Mouse (Mus musculus) intestine, embryonic 14.5 days (tissue): ENCODE measurements around the gene Ptprs. TPM values are rescaled to one million over a fixed set of nuclear protein-coding genes. Genes with fewer than 3 reads are reported as not detected.

Experiments used
- ATAC-seq: fragments of 200-750 bp; cut with Nextera tagmentation; replicated peaks from 2 replicates; pipeline ENCODE4 v1.8.0; 2017; ENCODE audit warnings: low read depth, moderate number of reproducible peaks, moderate TSS enrichment, moderate library complexity; ENCODE audit not compliant: low FRiP score, low TSS enrichment
- DNase-seq: peaks from one replicate; pipeline ENCODE4 v3.0.0-alpha.2; 2018; ENCODE audit warnings: low spot score
- H3K27ac ChIP-seq: fragments of 300-500 bp; sonication (generic); 2 replicates; pipeline ENCODE4 v1.5.1; 2014; ENCODE audit warnings: low read depth, mild to moderate bottlenecking, control low read depth
- H3K27me3 ChIP-seq: fragments of 300-500 bp; sonication (generic); replicated peaks from 2 replicates; pipeline ENCODE4 v1.6.1; 2014; ENCODE audit warnings: low read length, control low read depth; ENCODE audit not compliant: control insufficient read depth, insufficient read depth
- H3K36me3 ChIP-seq: fragments of 300-500 bp; sonication (generic); 2 replicates; pipeline ENCODE4 v1.6.1; 2014; ENCODE audit warnings: low read length, control low read depth; ENCODE audit not compliant: control insufficient read depth, insufficient read depth
- H3K4me1 ChIP-seq: fragments of 300-500 bp; sonication (generic); replicated peaks from 2 replicates; pipeline ENCODE4 v1.6.1; 2014; ENCODE audit warnings: low read length, control low read depth, mixed read lengths; ENCODE audit not compliant: control insufficient read depth, insufficient read depth
- H3K4me2 ChIP-seq: fragments of 300-500 bp; sonication (generic); 2 replicates; pipeline ENCODE4 v1.6.1; 2014; ENCODE audit warnings: low read length
- H3K4me3 ChIP-seq: fragments of 300-500 bp; sonication (generic); 2 replicates; pipeline ENCODE4 v1.5.1; 2014; ENCODE audit warnings: low read depth, low read length, control low read depth, mixed read lengths
- H3K9ac ChIP-seq: fragments of 300-500 bp; sonication (generic); 2 replicates; pipeline ENCODE4 v1.6.1; 2014; ENCODE audit warnings: mild to moderate bottlenecking, low read length
- H3K9me3 ChIP-seq: fragments of 300-500 bp; sonication (generic); 2 replicates; pipeline ENCODE4 v1.6.1; 2016; ENCODE audit warnings: low read length, control low read depth; ENCODE audit not compliant: control insufficient read depth
- WGBS: fragments of 180-500 bp; shearing (Covaris S2); extraction: QIAGEN DNeasy Blood & Tissue Kit; methylation state at CpG from one replicate; pipeline ENCODE4 v1.1.7; 2014; 5-methylcytosine and 5-hydroxymethylcytosine counted together
- polyA plus RNA-seq: library from polyadenylated mRNA; unstranded; fragments of >200 nt; fragmentation: Nextera tagmentation; extraction: Ambion mirVana; gene quantifications from 2 replicates; pipeline ENCODE4 v1.2.1, GENCODE M21; 2014

Gene Ptprs
- polyA plus RNA-seq, 1 experiment from 2014 or later, result 99.6 TPM

GRCm38 (mm10) chr17:56393238-56393637 is 83.0 kb downstream of the Ptprs start:
- no peak for ATAC-seq
- no peaks in the 10 kb centered on the region for H3K27me3 ChIP-seq
- H3K36me3 ChIP-seq, result peaks cover 93% of the 10 kb centered on the region

DNA sequence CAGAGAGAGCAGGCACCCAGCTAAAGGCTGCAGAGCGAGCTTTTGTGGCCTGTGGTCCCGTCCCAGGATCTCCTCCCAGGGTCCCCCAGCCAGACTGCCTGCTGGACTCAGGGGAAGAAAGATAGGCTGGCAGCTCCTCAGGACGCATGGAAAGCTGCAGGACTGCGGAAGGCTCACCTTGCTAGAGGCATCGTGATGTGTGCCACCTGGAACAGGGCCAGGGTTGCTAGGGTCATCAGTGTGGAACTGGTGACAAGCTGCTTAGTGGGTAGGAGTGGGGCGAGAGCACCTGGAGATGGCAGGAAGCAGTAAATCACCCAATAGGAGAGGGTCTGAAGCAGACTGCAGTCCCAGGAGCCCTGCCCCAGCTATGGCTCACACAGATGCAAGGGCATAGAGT is 88.7 kb downstream of the Ptprs start:
- Histone ChIP-seq H3K27ac (no peak overlapping the region), H3K36me3 (peaks cover 86% of the 10 kb centered on the region), H3K4me3 (no peak overlapping the region), H3K9ac (no peak overlapping the region), H3K9me3 (no peaks in the 10 kb centered on the region), H3K4me1 (no peaks in the 10 kb centered on the region), H3K4me2 (no peak overlapping the region), H3K27me3 (no peaks in the 10 kb centered on the region)
- WGBS, result 79% methylated on average over 6 of the region's 6 CpGs
- ATAC-seq, result no peak
- DNase-seq, result no peak

More at GRCm38 (mm10) chr17:56393238-56393637, 83.0 kb downstream of the Ptprs start:
- no peak for DNase-seq
- H3K27ac ChIP-seq, result no peak overlapping the region
- H3K4me1 ChIP-seq, result no peaks in the 10 kb centered on the region
- no peak overlapping the region for H3K4me2 ChIP-seq
- WGBS, result 94% methylated on average over 6 of the region's 6 CpGs
- H3K9me3 ChIP-seq, result no peaks in the 10 kb centered on the region
- H3K9ac ChIP-seq, result no peak overlapping the region
- no peak overlapping the region for H3K4me3 ChIP-seq

DNA sequence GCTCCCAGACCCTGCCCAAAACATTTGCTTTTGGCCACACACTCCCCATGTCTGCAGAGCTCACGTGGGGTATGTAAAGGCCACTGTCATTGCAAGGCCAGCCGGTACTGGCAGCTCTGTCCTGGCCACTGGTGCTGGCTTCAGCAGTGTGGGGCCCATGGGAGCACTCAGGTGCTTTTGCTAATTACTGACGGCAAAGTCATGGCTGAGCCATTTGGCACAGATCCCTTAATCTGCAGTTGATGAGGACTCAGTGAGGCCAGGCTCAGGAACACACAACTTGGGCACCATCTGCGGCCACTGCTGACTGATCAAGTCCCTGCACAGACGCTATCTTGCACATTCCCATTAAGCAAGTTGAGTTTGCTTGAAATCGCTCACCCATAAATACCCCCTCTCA is 91.4 kb downstream of the Ptprs start:
- no peak for ATAC-seq
- Histone ChIP-seq H3K4me2 (no peak overlapping the region), H3K9ac (no peak overlapping the region), H3K36me3 (peaks cover 84% of the 10 kb centered on the region), H3K4me1 (no peaks in the 10 kb centered on the region), H3K27me3 (no peaks in the 10 kb centered on the region), H3K27ac (no peak overlapping the region), H3K4me3 (no peak overlapping the region), H3K9me3 (no peaks in the 10 kb centered on the region)
- DNase-seq, result no peak
- 94% methylated on average over 6 of the region's 6 CpGs for WGBS

DNA sequence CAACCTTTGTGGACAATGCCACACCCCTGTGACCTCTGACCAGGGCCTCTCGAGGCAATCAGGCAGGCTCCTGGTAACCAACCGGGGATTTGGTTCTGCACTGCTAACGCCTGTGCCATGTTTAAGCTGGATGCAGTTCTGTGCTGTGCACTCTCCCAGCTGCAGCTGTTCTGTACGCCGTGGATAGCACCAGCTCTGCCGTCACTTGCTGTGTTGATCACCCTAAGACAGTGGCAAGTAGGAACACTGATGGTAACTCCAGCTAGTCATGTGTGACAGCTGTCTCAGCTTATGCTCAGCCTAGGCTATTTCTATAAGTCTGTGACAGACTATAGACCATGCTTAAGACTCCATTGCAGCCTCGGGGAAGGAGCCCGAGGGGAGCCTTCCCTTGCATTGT is 93.3 kb downstream of the Ptprs start:
- no peak overlapping the region for H3K27ac ChIP-seq
- 72% methylated on average over 8 of the region's 8 CpGs for WGBS
- DNase-seq, result no peak
- H3K4me1 ChIP-seq, result no peaks in the 10 kb centered on the region
- no peak overlapping the region for H3K4me2 ChIP-seq
- H3K9ac ChIP-seq, result no peak overlapping the region
- no peaks in the 10 kb centered on the region for H3K9me3 ChIP-seq
- no peak overlapping the region for H3K4me3 ChIP-seq
- H3K36me3 ChIP-seq, result peaks cover 84% of the 10 kb centered on the region
- ATAC-seq, result no peak
- no peaks in the 10 kb centered on the region for H3K27me3 ChIP-seq

GRCm38 (mm10) chr17:56381183-56381582 is 95.1 kb downstream of the Ptprs start:
- Histone ChIP-seq H3K4me3 (no peak overlapping the region), H3K9me3 (no peaks in the 10 kb centered on the region), H3K4me2 (no peak overlapping the region), H3K4me1 (no peaks in the 10 kb centered on the region), H3K27ac (no peak overlapping the region), H3K9ac (no peak overlapping the region), H3K27me3 (no peaks in the 10 kb centered on the region), H3K36me3 (peaks cover 85% of the 10 kb centered on the region)
- 91% methylated on average over 5 of the region's 5 CpGs for WGBS
- no peak for ATAC-seq
- no peak for DNase-seq

GRCm38 (mm10) chr17:56380286-56380685 is 96.0 kb downstream of the Ptprs start:
- Histone ChIP-seq H3K27me3 (no peaks in the 10 kb centered on the region), H3K9me3 (no peaks in the 10 kb centered on the region), H3K27ac (no peak overlapping the region), H3K4me1 (no peaks in the 10 kb centered on the region), H3K4me3 (no peak overlapping the region), H3K9ac (no peak overlapping the region), H3K36me3 (peaks cover 85% of the 10 kb centered on the region), H3K4me2 (no peak overlapping the region)
- 86% methylated on average over 6 of the region's 6 CpGs for WGBS
- no peak for ATAC-seq
- no peak for DNase-seq

DNA sequence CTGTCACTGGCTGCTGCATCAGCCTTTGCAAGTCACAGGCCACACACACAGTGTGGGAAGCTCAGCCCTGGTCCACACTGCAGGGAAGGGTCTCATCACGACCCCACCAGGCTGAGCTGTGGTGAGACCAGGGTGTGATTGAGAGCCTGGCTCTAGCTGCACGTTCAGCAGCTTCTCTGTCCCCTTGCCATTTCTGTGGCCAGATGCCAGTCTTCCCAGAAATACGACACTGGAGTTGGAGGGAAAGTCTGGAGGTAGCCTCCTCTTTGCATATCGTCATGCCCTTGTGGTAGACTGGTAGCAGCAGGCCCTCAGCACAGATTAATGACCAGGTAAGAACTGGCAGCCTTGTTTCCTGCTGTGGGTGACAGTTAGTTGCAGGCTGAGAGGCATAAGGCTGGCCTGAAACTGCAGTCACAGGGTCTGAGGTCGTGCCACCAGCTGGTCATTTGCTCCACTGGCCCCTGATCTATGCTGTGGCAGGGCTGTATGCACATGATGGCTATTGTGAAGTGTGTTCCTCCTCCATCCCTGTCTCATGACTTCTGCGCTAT is 96.9 kb downstream of the Ptprs start:
- no peak for ATAC-seq
- H3K36me3 ChIP-seq, result peaks cover 85% of the 10 kb centered on the region
- no peaks in the 10 kb centered on the region for H3K27me3 ChIP-seq
- no peak overlapping the region for H3K4me2 ChIP-seq
- no peaks in the 10 kb centered on the region for H3K9me3 ChIP-seq
- H3K27ac ChIP-seq, result no peak overlapping the region
- no peak overlapping the region for H3K9ac ChIP-seq
- DNase-seq, result no peak
- H3K4me1 ChIP-seq, result no peaks in the 10 kb centered on the region
- no peak overlapping the region for H3K4me3 ChIP-seq
- WGBS, result 71% methylated on average over 6 of the region's 6 CpGs

GRCm38 (mm10) chr17:56374851-56375250 is 101.4 kb downstream of the Ptprs start:
- ATAC-seq (no peak), DNase-seq (no peak)
- Histone ChIP-seq H3K4me1 (no peaks in the 10 kb centered on the region), H3K4me2 (no peak overlapping the region), H3K4me3 (no peak overlapping the region), H3K9me3 (no peaks in the 10 kb centered on the region), H3K27ac (no peak overlapping the region), H3K27me3 (no peaks in the 10 kb centered on the region), H3K36me3 (peaks cover 89% of the 10 kb centered on the region), H3K9ac (no peak overlapping the region)
- 94% methylated on average over 1 of the region's 1 CpGs for WGBS

GRCm38 (mm10) chr17:56373136-56374034 is 102.9 kb downstream of the Ptprs start:
- 78% methylated on average over 17 of the region's 17 CpGs for WGBS
- Histone ChIP-seq H3K27me3 (no peaks in the 10 kb centered on the region), H3K27ac (no peak overlapping the region), H3K4me1 (no peaks in the 10 kb centered on the region), H3K9ac (no peak overlapping the region), H3K4me3 (no peak overlapping the region), H3K36me3 (peaks cover 85% of the 10 kb centered on the region), H3K4me2 (no peak overlapping the region), H3K9me3 (no peaks in the 10 kb centered on the region)
- DNase-seq (no peak), ATAC-seq (no peak)
